Mouse (Mus musculus): ENCODE measurements around the gene Gstm5. TPM values are rescaled to one million over a fixed set of nuclear protein-coding genes. Genes with fewer than 3 reads are reported as not detected.

The Gstm5 gene
- polyA plus RNA-seq, 1 experiment = 198 TPM

- Histone ChIP-seq H3K4me3 (ENCODE audit: insufficient read depth, low read depth, low read length) (no peak overlapping the region), H3K36me3 (ENCODE audit: control insufficient read depth, insufficient read depth, low read length) (no peaks in the 10 kb centered on the region), H3K27ac (ENCODE audit: insufficient read depth, low read depth, low read length) (no peak overlapping the region), H3K27me3 (replicated peaks; ENCODE audit: control insufficient read depth, insufficient read depth, low read length) (no peaks in the 10 kb centered on the region), H3K4me1 (ENCODE audit: control insufficient read depth, insufficient read depth, low read length) (0 out of 2 replicates have a peak, but pooled peaks cover 3% of the 10 kb centered on the region)
- no peak for DNase-seq
- no peak for TF ChIP-seq POLR2A (IDR thresholded peaks at IDR 0.05; ENCODE audit: low read depth, low read length)
- no peak for TF ChIP-seq CTCF (conservative IDR thresholded peaks at IDR 0.05; ENCODE audit: insufficient read depth, insufficient read length, low read depth, low read length)
- 85% methylated on average over 4 of the region's 4 CpGs for WGBS
Observed at GRCm38 (mm10) chr3:107941261-107941660, 45.6 kb downstream of the Gstm5 start.

GRCm38 (mm10) chr3:107943239-107943990 lies 47.8 kb downstream of the Gstm5 start, which contains the start of gene Gstm6:
TSS of gene Gstm6 (minus strand) at chr3:107943749.
- no peak within 1 kb of the TSS for H3K27ac ChIP-seq (ENCODE audit: insufficient read depth, low read depth, low read length)
- WGBS = 29% methylated on average over 20 of the region's 20 CpGs
- DNase-seq = peak; percentile 69
- no peaks in the 10 kb centered on the region for H3K27me3 ChIP-seq (replicated peaks; ENCODE audit: control insufficient read depth, insufficient read depth, low read length)
- H3K36me3 ChIP-seq (ENCODE audit: control insufficient read depth, insufficient read depth, low read length) = no peaks in the 10 kb centered on the region
- H3K4me3 ChIP-seq (ENCODE audit: insufficient read depth, low read depth, low read length) = no peak within 1 kb of the TSS
- 0 out of 2 replicates have a peak, but pooled peaks cover 3% of the 10 kb centered on the region for H3K4me1 ChIP-seq (ENCODE audit: control insufficient read depth, insufficient read depth, low read length)
- TF ChIP-seq POLR2A (IDR thresholded peaks at IDR 0.05; ENCODE audit: low read depth, low read length) = no peak
- peak; percentile 77 for TF ChIP-seq CTCF (conservative IDR thresholded peaks at IDR 0.05; ENCODE audit: insufficient read depth, insufficient read length, low read depth, low read length)

GRCm38 (mm10) chr3:107945729-107946128 lies 50.1 kb downstream of the Gstm5 start:
- H3K27ac ChIP-seq (ENCODE audit: insufficient read depth, low read depth, low read length) = no peak overlapping the region
- H3K36me3 ChIP-seq (ENCODE audit: control insufficient read depth, insufficient read depth, low read length) = no peaks in the 10 kb centered on the region
- 73% methylated on average over 4 of the region's 4 CpGs for WGBS
- no peaks in the 10 kb centered on the region for H3K27me3 ChIP-seq (replicated peaks; ENCODE audit: control insufficient read depth, insufficient read depth, low read length)
- TF ChIP-seq POLR2A (IDR thresholded peaks at IDR 0.05; ENCODE audit: low read depth, low read length) (no peak), CTCF (conservative IDR thresholded peaks at IDR 0.05; ENCODE audit: insufficient read depth, insufficient read length, low read depth, low read length) (peak; percentile 41; the same call in 1 of the 2 replicates)
- no peaks in the 10 kb centered on the region for H3K4me1 ChIP-seq (ENCODE audit: control insufficient read depth, insufficient read depth, low read length)
- H3K4me3 ChIP-seq (ENCODE audit: insufficient read depth, low read depth, low read length) = no peak overlapping the region
- DNase-seq = no peak

Other genes with a start within 250 kb of the Gstm5 start
- 88.6 and 101 TPM in 2 replicates for gene Ahcyl1, start 199.3 kb upstream of the Gstm5 start, polyA plus RNA-seq (2012; rRNA removed)
- 10.7 and 12.4 TPM in 2 replicates for gene Csf1, start 135.4 kb upstream of the Gstm5 start, polyA plus RNA-seq (2012; rRNA removed)
- gene Eps8l3, start 18.6 kb upstream of the Gstm5 start, polyA plus RNA-seq (2012; rRNA removed) = 0.72 TPM in 2 replicates
- gene Gstm7, start 36.0 kb downstream of the Gstm5 start, polyA plus RNA-seq (2012; rRNA removed) = 24.5 and 28.1 TPM in 2 replicates
- 2.5 and 4.3 TPM in 2 replicates for gene Gstm6, start 47.9 kb downstream of the Gstm5 start, polyA plus RNA-seq (2012; rRNA removed)
- gene Gstm3, start 73.5 kb downstream of the Gstm5 start, polyA plus RNA-seq (2012; rRNA removed) = 0.41 and 0.63 TPM in 2 replicates
- gene Gstm2, start 90.6 kb downstream of the Gstm5 start, polyA plus RNA-seq (2012; rRNA removed) = 190 and 212 TPM in 2 replicates
- 1,515 and 1,697 TPM in 2 replicates for gene Gstm1, start 122.2 kb downstream of the Gstm5 start, polyA plus RNA-seq (2012; rRNA removed)
- gene Gstm4, start 149.1 kb downstream of the Gstm5 start, polyA plus RNA-seq (2012; rRNA removed) = 23.4 and 23.9 TPM in 2 replicates
- gene Ampd2, start 190.8 kb downstream of the Gstm5 start, polyA plus RNA-seq (2012; rRNA removed) = 59.0 and 86.6 TPM in 2 replicates
- gene Gnat2, start 197.0 kb downstream of the Gstm5 start, polyA plus RNA-seq (2012; rRNA removed) = 0.61 TPM in 2 replicates

Data from kidney, adult 2 months (tissue).